Mouse (Mus musculus) embryonic facial prominence, embryonic 11.5 days (tissue): ENCODE measurements around the gene Atxn7l2. TPM values are rescaled to one million over a fixed set of nuclear protein-coding genes. Genes with fewer than 3 reads are reported as not detected.
A peak's percentile ranks its signal among the peaks of the same experiment; 100 is the strongest.

Source experiments
- ATAC-seq: fragments of 200-750 bp; cut with Nextera tagmentation; replicated peaks from 2 replicates; pipeline ENCODE4 v1.8.0; 2017; ENCODE audit warnings: low read depth; ENCODE audit not compliant: insufficient number of reproducible peaks, low FRiP score, low TSS enrichment
- DNase-seq: peaks from one replicate; pipeline ENCODE4 v3.0.0-alpha.2; 2015; ENCODE audit warnings: low spot score
- H3K27ac ChIP-seq: fragments of 300-500 bp; sonication (generic); replicated peaks from 2 replicates; pipeline ENCODE4 v1.5.1; 2014; ENCODE audit warnings: mild to moderate bottlenecking, low read depth, low read length, control low read depth
- H3K27me3 ChIP-seq: fragments of 300-500 bp; sonication (generic); 2 replicates; pipeline ENCODE4 v1.6.1; 2014; ENCODE audit warnings: mild to moderate bottlenecking, low read length, moderate library complexity, mixed read lengths; ENCODE audit not compliant: control insufficient read depth, insufficient read depth
- H3K36me3 ChIP-seq: fragments of 300-500 bp; sonication (generic); replicated peaks from 2 replicates; pipeline ENCODE4 v1.6.1; 2014; ENCODE audit warnings: low read depth, mild to moderate bottlenecking, low read length, moderate library complexity, mixed read lengths; ENCODE audit not compliant: control insufficient read depth, insufficient read depth
- H3K4me1 ChIP-seq: fragments of 300-500 bp; sonication (generic); 2 replicates; pipeline ENCODE4 v1.6.1; 2014; ENCODE audit warnings: low read length, mixed read lengths; ENCODE audit not compliant: control insufficient read depth, insufficient read depth
- H3K4me2 ChIP-seq: fragments of 300-500 bp; sonication (generic); 2 replicates; pipeline ENCODE4 v1.6.1; 2014; ENCODE audit warnings: low read depth, mild to moderate bottlenecking, control low read depth, low read length, moderate library complexity
- H3K4me3 ChIP-seq: fragments of 300-500 bp; sonication (generic); 2 replicates; pipeline ENCODE4 v1.5.1; 2014; ENCODE audit warnings: low read depth, low read length, control low read depth
- H3K9ac ChIP-seq: fragments of 300-500 bp; sonication (generic); replicated peaks from 2 replicates; pipeline ENCODE4 v1.6.1; 2014; ENCODE audit warnings: mild to moderate bottlenecking, control low read depth, low read length
- H3K9me3 ChIP-seq: fragments of 300-500 bp; sonication (generic); replicated peaks from 2 replicates; pipeline ENCODE4 v1.6.1; 2016; ENCODE audit warnings: mild to moderate bottlenecking, low read length, inconsistent platforms, mixed read lengths; ENCODE audit not compliant: control insufficient read depth
- WGBS: fragments of 180-500 bp; shearing (Covaris S2); extraction: QIAGEN DNeasy Blood & Tissue Kit; methylation state at CpG from one replicate; pipeline ENCODE4 v1.1.7; 2014; 5-methylcytosine and 5-hydroxymethylcytosine counted together
- polyA plus RNA-seq: library from polyadenylated mRNA; unstranded; fragments of >200 nt; fragmentation: Nextera tagmentation; extraction: Ambion mirVana; gene quantifications from 2 replicates; pipeline ENCODE4 v1.2.1, GENCODE M21; 2014

The Atxn7l2 gene
- polyA plus RNA-seq, 1 experiment from 2014 or later, result 17.6 TPM

DNA sequence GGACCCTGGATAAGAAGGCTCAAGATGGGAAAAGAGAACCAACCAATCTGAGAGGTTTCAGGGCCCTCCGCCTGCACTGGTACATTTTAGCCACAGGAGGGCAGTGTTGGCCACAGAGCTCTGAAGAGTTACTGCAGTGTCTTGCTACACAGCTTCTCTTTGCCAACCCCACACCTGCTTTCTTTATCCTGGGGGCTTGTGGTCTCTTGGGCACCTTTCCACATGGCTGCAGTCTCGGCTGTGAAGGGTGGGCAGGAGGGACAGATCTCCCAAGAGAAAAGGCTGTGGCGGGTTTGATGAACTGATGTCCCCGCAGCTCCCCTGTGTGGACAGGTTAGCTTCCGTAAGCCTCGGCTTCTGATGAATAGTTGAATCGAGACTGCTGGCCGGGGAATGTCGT is 45.9 kb downstream of the Atxn7l2 start:
- Histone ChIP-seq H3K27ac (no peak overlapping the region), H3K4me1 (peaks cover 16% of the 10 kb centered on the region), H3K27me3 (no peaks in the 10 kb centered on the region), H3K9ac (no peak overlapping the region), H3K4me2 (peak overlapping the region; percentile 23), H3K4me3 (0 out of 2 replicates have a peak overlapping the region, but pooled peaks have one; percentile 8), H3K9me3 (no peaks in the 10 kb centered on the region), H3K36me3 (no peaks in the 10 kb centered on the region)
- WGBS, result 16% methylated on average over 9 of the region's 9 CpGs
- ATAC-seq (peak; percentile 34), DNase-seq (peak; percentile 92)

DNA sequence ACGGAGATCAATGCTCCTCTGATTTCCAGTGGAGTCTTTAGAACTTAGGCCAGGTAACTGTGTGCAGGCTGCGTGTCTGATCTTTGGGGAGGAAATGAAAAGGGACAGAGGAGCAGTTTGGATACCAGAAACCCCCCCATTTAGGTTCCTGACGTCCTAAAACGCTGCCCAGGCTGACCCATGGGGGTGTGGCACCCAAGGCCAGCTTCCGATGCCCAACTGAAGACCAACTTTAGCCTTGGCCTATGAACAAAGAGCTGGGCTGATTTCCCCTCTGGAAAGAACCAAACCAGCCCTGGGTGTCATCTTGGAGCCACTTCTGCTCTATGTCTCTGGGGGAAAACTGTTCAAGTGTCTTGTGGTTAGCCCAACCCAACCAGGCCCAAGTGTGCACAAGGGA is 46.6 kb downstream of the Atxn7l2 start:
- Histone ChIP-seq H3K4me3 (no peak overlapping the region), H3K36me3 (no peaks in the 10 kb centered on the region), H3K9ac (no peak overlapping the region), H3K9me3 (no peaks in the 10 kb centered on the region), H3K4me2 (no peak overlapping the region), H3K4me1 (peaks cover 16% of the 10 kb centered on the region), H3K27me3 (no peaks in the 10 kb centered on the region), H3K27ac (no peak overlapping the region)
- 68% methylated on average over 5 of the region's 5 CpGs for WGBS
- ATAC-seq (no peak), DNase-seq (no peak)

DNA sequence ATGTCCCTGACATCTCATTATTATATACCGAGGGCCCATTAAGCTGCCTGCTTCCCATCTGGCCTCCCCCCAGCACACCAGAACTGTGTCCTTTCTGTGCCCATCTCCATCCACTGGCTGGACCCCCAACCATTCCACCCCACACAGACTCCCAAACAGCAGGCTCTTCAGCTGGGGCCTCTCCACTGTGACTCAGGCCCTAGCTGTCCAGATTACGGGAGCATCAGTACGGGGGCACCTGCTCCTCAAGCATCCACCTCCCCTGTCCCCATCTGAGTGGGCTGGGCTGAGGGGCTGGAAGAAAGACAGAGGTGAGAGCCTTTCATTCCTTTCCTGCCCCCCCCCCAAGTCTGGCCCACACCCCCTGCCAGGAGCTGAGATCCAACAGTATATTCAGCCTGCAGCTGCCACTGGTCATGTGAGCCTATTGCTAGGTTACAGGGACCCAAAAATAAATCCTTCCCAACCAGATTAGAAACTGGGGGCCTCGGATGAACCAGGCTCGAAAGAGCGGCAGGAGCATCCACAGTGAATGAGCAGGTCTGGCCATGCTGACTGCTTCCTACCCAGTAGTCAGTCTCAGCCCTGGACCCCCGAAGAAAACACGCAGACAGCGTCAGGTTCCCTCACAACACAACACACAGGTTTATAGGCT is 52.2 kb downstream of the Atxn7l2 start:
- 69% methylated on average over 9 of the region's 9 CpGs for WGBS
- Histone ChIP-seq H3K9me3 (no peaks in the 10 kb centered on the region), H3K4me2 (no peak overlapping the region), H3K27ac (no peak overlapping the region), H3K27me3 (no peaks in the 10 kb centered on the region), H3K4me1 (no peaks in the 10 kb centered on the region), H3K36me3 (no peaks in the 10 kb centered on the region), H3K4me3 (no peak overlapping the region), H3K9ac (no peak overlapping the region)
- ATAC-seq, result 0 out of 2 replicates have a peak, but pooled peaks have one; percentile 72
- no peak for DNase-seq

DNA sequence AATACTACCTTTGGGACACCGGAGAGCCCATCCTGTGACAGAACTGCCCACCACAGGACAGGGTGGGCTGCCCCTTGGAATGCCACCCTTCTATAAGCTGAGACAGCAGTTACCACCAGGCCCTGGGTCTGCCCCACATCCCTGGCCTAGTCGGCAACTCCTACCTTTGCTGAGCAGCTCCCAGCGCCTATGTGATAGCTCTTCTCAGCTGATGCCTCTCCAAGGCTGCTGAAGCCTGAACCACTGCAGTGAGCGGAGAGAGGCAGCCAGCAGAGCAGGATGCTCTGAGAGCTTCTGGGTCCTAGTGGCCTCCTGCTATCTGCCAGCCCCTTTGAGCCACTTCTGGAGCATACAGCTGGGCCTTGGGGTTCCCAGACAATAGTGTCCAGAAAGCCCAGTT is 56.1 kb downstream of the Atxn7l2 start, which contains the start of gene Gpr61:
Gene Gpr61 (minus strand): TSS at position 227 of the 400 bp plus-strand sequence.
- Histone ChIP-seq H3K27ac (no peak within 1 kb of the TSS), H3K36me3 (no peaks in the 10 kb centered on the region), H3K4me2 (no peak within 1 kb of the TSS), H3K9ac (no peak within 1 kb of the TSS), H3K9me3 (no peaks in the 10 kb centered on the region), H3K4me1 (no peaks in the 10 kb centered on the region), H3K4me3 (no peak within 1 kb of the TSS), H3K27me3 (no peaks in the 10 kb centered on the region)
- no peak for ATAC-seq
- no peak for DNase-seq
- 41% methylated on average over 4 of the region's 4 CpGs for WGBS

DNA sequence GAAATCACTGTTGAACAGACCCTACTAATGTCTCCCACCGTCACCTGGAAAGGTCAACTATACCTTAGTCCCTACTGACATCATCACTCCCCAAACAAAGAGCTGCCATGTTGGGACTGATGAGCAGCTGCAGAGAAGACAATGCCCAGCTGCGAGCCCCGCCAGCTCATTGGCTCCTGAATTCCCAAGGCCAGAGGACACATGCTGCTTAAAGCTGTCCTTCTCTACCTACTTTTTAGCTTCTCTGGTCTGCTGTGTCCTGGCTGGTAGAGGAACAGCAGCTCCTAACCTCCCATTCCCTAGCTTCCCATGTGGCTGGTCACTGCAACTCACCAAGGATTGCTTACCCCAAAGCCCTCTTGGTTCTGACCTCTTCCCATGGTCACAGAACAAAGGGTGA is 58.4 kb downstream of the Atxn7l2 start:
- Histone ChIP-seq H3K9me3 (no peaks in the 10 kb centered on the region), H3K9ac (no peak overlapping the region), H3K27me3 (no peaks in the 10 kb centered on the region), H3K36me3 (no peaks in the 10 kb centered on the region), H3K4me3 (no peak overlapping the region), H3K4me1 (no peaks in the 10 kb centered on the region), H3K4me2 (no peak overlapping the region), H3K27ac (no peak overlapping the region)
- DNase-seq (no peak), ATAC-seq (no peak)
- WGBS, result 95% methylated on average over 3 of the region's 3 CpGs

Other genes with a start within 250 kb of the Atxn7l2 start
- gene Gstm3, start 241.7 kb downstream of the Atxn7l2 start, polyA plus RNA-seq, result not detected in 2 replicates
- gene Gstm2, start 224.5 kb downstream of the Atxn7l2 start, polyA plus RNA-seq, result 29.7 TPM in 2 replicates
- gene Gstm1, start 193.0 kb downstream of the Atxn7l2 start, polyA plus RNA-seq, result 33.9 and 36.6 TPM in 2 replicates
- gene Gstm4, start 166.0 kb downstream of the Atxn7l2 start, polyA plus RNA-seq, result 14.6 and 15.9 TPM in 2 replicates
- gene Ampd2, start 124.3 kb downstream of the Atxn7l2 start, polyA plus RNA-seq, result 30.3 and 31.3 TPM in 2 replicates
- gene Gnat2, start 118.1 kb downstream of the Atxn7l2 start, polyA plus RNA-seq, result 0.63 and 0.93 TPM in 2 replicates
- gene Gnai3, start 64.8 kb downstream of the Atxn7l2 start, polyA plus RNA-seq, result 229 and 242 TPM in 2 replicates
- 0.11 and 0.31 TPM in 2 replicates for gene Gpr61, start 56.1 kb downstream of the Atxn7l2 start, polyA plus RNA-seq
- gene Amigo1, start 24.6 kb downstream of the Atxn7l2 start, polyA plus RNA-seq, result 2.8 and 3.1 TPM in 2 replicates
- 1.4 and 1.6 TPM in 2 replicates for gene Cyb561d1, start 9.7 kb downstream of the Atxn7l2 start, polyA plus RNA-seq
- gene Sypl2, start 15.7 kb upstream of the Atxn7l2 start, polyA plus RNA-seq, result 0.95 and 1.1 TPM in 2 replicates
- 333 and 344 TPM in 2 replicates for gene Psma5, start 46.0 kb upstream of the Atxn7l2 start, polyA plus RNA-seq
- 13.8 and 16.0 TPM in 2 replicates for gene Sort1, start 73.1 kb upstream of the Atxn7l2 start, polyA plus RNA-seq
- 0.32 TPM in 1 of 2 replicates, not detected in the other for gene Mybphl, start 154.0 kb upstream of the Atxn7l2 start, polyA plus RNA-seq
- gene Psrc1, start 172.9 kb upstream of the Atxn7l2 start, polyA plus RNA-seq, result 71.5 and 81.7 TPM in 2 replicates
- gene Celsr2, start 204.6 kb upstream of the Atxn7l2 start, polyA plus RNA-seq, result 12.4 and 13.5 TPM in 2 replicates
- 153 TPM in 2 replicates for gene Sars, start 234.3 kb upstream of the Atxn7l2 start, polyA plus RNA-seq